Mouse (Mus musculus): ENCODE data around the gene Qrfp.

DNA sequence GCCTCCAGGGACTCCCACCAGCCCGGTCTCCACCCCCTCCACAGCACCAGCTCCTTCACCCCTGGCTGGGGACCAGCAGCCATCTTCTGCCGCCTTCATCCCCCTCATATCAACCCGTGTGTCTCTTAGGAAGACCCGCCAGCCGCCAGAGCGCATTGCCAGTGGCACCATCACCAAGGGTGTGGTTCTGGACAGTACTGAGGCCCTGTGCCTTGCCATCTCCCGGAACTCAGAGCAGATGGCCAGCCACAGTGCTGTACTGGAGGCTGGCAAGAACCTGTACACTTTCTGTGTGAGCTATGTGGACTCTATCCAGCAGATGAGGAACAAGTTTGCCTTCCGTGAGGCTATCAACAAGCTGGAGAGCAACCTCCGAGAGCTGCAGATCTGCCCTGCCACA lies 9.0 kb downstream of the Qrfp start:
- no peak for TF ChIP-seq EP300 (IDR thresholded peaks at IDR 0.05)
- TF ChIP-seq CTCF (IDR thresholded peaks at IDR 0.05), result no peak

Data from lung, postnatal 0 days (tissue).